Mouse (Mus musculus) heart, adult 2 months (tissue): ENCODE measurements around the gene Cdk11b.

Experiments used
- CTCF ChIP-seq: fragments of 200-600 bp; IDR thresholded peaks from 2 replicates; pipeline ENCODE4 v1.8.1; 2022; ENCODE audit warnings: antibody characterized with exemption, mild to moderate bottlenecking, moderate library complexity
- EP300 ChIP-seq: fragments of 200-500 bp; IDR thresholded peaks from 2 replicates; pipeline ENCODE4 v1.6.1; 2011; ENCODE audit warnings: low read depth, low read length, control low read depth; ENCODE audit not compliant: insufficient read depth
- POLR2A ChIP-seq: fragments of 200-500 bp; IDR thresholded peaks from 2 replicates; pipeline ENCODE4 v1.6.1; 2011; ENCODE audit warnings: mild to moderate bottlenecking, low read depth, low read length, control low read depth; ENCODE audit not compliant: insufficient read depth

GRCm38 (mm10) chr4:155606825-155607224 is 17.8 kb upstream of the Cdk11b start:
- TF ChIP-seq CTCF (no peak), POLR2A (no peak), EP300 (no peak)
